Mouse (Mus musculus) cerebellum, adult 8-10 months (tissue): ENCODE data around the gene Tnfsf12.

ENCODE experiments used
- DNase-seq: peaks from one replicate; pipeline ENCODE4 v3.0.0; 2022

Tnfsf12 gene

GRCm38 (mm10) chr11:69645860-69646259 lies 49.8 kb downstream of the Tnfsf12 start:
- no peak for DNase-seq
